Mouse (Mus musculus): ENCODE measurements around the gene Nradd.
A peak's percentile ranks its signal among the peaks of the same experiment; 100 is the strongest.

Nradd gene

DNA sequence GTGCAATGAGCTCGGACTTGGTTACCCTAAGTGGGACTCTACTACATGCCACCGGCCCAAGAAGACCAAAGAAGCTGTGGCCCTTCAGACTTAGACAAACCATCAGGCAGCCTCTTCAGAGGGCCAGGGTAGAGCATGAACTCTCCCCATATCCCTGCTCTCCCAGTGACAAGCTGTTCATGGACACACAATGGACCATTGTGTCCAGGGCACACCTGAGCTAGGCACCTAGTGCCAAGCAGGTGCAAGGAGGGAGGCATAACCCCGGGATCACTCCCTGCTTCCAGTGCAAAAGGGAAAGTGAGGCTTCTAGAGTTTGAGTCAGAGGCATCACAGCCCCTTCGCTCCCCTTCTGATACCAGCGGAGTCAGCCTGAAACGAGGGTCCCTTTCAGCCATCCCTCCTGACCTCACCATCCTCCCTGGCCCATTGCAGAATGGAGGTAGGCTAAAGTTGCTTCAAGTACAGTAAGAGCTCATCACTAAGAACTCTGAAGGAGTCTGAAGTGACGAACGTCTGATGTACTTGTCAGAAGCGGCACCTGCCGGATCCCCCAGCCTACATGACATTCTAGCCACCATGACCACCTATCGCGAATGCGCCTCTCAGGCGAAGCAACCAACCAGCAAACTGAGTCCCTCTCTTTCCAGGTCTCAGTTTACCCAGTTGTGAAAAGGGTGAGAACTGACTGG, 28.9 kb upstream of the Nradd start:
- no peak for DNase-seq

DNA sequence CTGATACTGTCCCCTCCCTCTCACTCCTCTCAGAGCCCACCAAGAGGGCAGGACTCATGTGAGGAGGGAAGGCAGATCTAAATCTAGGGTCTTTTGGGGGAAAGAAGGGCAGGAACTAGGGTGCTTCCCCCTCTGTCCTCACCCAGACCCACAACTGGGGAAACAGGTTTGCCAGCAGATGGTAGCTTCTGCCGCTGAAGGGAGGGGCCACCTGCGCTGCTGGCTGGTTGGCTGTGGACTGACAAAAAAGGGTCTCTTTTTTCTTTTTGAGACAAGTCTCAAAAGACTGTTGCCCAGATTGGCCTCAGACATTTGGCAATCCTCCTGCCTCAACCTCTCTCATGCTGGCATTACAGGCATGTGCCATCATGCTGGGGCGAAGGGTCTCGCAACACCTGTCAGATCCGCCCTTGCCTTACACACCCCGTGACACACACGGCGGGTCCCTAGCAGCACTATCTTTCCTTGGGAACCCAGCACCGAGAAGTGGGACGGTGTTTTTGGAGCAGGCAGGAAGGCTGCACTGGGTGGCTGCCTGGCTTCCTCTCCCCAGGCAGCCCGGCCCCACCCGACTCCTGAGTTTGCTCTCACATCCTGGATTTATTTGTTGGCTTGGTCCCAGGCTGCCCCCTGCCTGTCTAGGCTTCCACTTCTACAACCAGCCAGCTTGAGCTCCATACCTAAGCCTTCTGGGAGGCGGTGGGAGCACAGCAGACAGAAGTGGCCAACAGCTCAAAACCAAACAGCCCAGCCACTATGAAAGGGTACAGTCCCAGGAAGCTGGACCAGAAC, 27.9 kb upstream of the Nradd start:
- no peak for DNase-seq

DNA sequence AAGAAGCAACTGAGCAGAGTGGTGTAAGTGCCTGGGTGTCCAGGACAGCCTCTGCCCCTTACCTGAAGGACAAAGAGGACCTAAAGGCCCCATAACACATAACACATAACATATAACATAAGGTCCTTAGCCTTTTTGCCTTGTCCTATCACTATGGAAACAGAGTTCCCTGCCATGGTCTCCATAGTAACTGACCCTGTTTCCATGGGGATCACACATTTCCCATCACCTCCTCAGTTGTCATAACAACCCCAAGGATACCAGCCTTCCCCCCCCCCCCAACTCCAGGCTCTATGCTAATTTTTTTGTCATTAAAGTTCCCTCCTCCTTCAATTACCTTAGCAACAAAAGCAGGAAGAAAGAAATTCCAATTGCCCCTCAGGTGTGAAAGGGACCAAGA, 25.5 kb upstream of the Nradd start:
- DNase-seq: no peak

DNA sequence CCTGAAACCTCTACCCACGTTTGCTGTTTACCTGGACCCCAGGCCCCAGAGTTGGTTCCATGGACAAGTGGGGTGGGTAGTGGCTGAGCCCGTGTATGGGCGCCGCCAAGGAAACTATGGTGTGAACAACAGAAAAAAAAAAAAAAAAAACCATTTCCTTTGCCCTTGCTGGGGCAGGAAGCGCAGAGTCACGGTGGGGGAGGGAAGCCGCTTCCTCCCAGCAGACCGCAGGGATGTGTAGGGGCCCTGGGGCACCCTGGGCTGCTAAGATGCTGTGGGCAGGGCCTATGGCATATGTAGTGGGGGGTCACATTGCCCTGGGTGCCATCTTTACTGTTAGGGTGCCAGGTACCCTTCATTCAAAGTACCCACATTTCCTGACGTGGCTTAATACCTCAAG, 21.0 kb upstream of the Nradd start:
- no peak for DNase-seq

DNA sequence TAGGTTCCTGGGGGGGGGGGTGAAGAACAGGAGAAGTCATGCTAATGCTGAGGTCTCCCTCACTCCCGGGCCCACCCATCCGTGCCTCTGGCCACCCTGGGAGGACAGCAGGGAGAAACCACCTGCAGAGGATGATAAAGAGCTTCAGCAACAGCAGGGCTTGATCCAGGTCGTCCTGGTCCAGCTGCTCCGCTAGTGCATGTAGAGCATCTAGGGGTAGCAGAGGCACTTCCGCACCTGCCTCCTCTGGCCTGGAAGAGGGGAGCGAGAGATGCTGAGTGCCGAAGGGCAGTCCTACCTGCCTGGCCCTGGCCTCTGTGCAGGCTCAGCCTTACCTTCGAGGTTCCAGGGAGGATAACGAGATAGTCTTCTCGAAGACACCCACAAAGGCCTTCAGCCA, 20.0 kb upstream of the Nradd start:
- DNase-seq: no peak

DNA sequence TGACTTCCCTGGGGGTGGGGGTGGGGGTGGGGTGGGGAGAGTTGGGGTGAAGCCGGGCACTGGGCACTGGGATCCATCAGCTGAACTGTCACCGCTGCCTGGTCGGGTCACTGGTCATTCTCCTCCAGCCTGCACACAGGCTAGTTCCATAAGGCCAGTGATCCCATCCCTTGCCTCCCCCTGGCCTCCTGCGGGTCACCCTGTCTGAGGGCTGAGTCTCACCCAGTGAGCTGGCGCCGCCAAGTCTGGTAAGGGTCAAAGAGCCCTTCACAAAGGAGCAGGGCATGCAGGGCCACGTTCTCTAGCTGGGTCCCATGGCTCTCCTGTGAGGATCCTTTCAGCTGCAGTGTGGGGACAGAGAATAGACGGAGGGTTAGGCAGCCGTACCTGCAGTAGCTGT, 19.5 kb upstream of the Nradd start:
- DNase-seq: no peak

DNA sequence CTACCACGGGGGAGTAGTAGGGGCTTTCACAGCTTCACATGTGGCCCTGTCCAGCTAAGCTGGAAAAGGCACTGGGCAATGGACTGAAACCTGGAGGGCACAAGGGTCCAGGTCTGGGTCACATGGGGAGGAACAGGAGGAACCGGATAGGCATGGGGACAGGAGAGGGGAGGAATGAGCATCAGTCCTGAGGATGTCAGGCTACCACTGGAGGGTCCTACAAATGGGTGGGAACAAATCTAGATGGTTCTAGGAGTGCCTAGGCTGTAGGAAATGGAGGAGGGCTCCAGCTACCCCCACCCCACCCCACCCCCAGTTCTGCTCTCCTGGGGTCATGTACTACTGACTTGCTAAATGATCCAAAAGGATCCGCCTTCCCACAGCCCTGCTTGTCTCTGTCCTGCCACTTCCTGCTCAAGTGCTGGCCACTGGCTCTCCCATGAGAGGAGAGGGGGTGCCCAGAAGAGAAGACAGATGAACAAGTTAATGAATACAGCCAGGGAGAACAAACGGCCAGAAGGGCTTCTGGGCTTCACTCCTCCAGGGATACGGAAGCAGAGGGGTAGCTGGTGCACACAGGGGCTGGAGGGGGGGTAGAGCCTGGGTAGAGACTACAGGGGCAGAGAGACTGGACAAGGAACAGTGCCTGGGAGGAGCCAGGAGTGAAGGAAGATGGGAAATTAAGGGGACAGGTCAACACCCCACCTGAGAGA, 18.7 kb upstream of the Nradd start:
- no peak for DNase-seq

DNA sequence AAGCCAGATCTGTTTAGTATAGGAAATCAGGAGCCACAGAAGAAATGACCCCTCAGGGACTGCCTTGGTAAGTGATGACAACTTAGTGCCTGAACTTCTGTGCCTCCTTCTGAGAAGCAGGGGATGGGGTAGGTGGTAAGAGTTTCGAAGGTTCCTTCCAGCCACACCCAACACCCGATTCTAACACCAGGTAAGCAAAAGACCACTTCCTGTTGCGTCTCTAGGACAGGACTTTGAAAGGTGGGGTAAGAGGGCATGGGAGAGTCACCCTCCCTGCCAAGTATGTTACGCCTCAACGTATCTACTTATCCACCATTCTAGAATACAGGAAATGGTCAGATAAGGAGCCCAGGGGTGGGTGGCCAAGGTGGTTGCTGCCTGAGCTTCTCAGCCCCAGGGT, 16.8 kb upstream of the Nradd start:
- DNase-seq: no peak

DNA sequence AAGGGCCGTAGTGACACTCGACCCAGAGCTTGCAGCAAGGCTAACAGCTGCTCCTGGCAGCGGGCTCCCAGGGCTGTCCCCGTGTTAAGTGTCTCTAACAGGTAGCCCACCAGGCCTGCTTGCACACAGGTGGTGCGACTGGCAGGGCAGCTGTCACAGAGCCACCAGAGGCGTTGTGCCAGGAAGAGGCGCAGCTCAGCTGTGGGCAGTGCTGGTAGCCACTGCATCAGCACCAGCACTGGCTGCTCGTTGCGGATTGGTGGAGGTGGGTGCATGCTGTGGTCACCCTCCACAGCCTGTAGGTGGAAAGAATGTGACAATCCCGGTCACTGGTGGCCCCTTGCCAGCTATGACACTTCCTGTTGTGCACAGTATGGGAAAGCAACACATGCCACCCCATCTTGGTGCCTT, 14.4 kb upstream of the Nradd start:
- no peak for DNase-seq

DNA sequence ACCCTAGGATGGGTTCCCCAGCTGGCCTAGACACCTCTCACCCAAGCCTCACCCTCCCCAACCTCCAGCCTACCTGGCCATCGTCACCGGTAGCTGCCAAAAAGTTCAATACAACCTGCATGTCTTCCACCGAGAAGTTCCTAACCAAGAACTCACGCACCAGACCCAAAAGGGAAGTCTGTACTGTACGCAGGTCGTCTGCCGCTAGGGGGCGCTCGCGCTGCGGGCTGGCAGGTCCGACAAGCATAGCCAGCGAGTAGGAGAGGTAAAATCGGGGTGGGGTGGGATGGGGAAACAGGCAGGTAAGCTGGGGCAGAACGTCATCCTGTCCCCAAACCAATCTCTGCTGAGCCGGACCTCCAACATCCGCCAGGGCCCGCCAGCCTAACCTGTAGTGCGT, 11.0 kb upstream of the Nradd start:
- peak; percentile 96 for DNase-seq

DNA sequence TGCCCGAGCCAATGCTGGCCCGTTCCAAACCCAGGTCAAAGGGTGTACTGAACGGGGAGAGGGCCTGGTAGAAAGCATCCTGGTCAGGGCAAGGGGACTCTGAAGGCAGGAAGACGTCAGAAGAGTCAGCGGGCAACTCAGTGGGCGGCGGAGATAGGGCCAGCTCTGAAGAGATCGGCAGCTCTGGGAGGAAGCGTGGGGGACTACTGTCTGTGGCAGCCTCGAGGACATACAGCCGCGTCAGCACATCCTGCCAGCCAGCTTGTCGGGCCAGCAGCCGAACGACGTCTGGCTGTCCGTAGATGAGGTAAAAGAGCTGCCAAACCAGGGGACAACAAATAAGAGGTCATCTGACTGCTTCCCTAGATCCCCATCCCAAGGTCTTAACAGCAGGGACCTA, 9.6 kb upstream of the Nradd start:
- DNase-seq: no peak

DNA sequence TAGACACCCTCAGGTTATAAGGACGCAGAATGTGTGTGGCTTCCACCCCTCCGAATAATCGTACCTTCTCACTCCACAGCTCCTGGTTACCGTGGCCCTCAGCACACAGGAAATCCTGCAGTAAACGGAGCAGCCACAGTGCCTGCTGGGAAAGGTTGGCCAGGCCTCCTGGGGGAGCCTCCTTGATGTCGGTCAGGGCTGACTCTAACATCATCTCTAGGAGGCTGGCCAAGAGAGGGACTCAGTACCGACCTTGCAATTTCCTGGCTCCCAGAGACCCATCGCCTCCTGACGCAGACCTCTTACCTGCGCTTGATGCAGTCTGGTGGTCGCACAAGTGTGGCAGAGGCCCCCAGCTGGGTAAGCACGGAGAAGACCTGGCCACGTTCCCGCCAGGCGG, 8.4 kb upstream of the Nradd start:
- DNase-seq: no peak

DNA sequence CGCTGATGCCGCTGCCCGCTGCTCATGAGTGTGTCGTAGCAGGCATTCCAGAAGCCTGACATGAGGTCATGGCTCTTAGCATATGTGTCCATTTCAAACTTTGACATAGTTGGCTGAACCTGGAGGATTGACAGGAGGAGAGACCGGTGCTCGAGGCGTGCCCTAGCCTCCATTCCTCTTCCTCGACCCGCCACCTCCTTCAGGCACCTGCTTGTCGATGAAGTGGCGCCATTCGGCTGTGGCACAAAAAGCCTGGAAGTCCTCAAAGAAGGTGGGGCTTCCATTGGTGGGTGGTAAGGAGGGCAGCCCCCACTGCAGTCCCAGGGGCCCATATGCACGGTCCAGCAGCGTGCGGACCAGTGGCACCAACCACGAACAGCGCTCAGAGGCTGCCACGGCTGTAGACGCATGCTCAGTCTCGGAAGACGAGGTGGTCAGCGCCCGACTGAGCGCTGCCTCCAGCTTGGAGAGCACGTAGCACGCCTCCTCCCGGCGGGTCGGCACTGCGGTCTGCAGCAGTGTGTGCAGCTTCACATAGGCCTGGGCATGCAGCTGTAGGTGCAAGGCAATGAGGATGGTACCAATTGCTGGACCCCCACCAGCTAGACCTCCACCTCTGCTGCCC, 7.5 kb upstream of the Nradd start:
- no peak for DNase-seq

DNA sequence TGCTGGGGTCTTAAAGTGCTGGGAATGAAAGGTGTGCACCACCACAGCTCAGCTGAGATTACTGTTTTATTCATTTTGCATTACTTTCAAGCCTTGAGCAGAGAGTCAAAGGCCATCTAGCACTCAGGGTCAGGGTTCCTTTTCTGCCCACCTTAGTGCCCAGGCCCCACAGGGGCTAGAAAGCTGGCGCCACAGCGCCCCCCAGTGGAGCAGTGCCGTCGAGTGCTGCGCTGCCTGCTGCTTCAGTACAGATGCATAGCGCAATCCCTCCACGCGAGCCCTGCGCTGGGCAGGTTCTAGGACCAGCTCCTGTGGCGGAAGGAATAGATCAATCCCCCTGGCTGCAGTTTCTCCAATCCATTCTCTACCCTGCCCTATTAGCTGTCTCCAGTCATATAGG, 6.9 kb upstream of the Nradd start:
- peak; percentile 83 for DNase-seq

DNA sequence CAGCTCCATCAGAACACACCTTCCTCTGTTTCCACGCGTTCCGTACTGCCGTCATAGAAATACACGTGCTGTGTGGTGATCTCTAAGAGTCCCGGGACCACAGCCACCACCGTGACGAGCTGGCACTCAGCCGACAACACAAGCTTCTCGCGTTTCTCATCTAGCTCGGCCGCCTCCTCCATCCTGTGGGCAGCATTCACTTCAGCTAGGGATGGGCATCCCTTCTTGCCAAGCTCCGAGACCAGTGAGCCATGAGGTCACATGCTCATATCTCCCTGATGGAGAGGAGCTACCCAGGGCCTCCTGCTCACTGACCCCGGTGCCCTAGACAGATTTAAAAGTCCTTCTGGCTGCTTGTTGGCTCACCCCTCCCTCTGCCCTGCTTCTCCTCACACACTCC, 5.9 kb upstream of the Nradd start:
- no peak for DNase-seq

DNA sequence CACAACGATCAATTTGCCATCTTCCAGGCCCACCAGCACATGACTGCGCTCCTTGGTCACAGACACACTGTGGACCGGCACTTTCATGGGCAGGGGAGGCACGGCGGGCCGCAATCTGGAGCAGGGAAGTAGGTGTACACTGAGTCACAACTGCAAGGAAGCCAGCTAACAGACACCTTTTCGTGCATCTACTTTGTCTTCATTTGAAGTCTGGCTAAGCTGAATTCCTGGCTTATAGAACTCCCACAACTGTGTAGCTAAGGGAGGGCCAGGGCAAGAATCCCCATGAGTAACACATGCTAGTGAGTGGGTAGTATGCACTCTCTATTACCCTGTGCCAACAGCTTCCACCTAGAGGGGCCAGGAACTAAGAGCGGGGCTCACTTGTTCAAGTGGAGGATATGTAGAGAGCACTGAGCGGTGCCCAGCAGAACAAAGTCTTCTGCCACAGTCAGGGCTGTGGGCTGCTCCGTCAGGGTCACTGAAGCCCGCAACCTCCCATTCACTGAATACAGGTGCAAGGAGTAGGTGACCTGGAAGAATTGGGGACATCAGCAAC, 1.2 kb upstream of the Nradd start:
- DNase-seq: no peak

DNA sequence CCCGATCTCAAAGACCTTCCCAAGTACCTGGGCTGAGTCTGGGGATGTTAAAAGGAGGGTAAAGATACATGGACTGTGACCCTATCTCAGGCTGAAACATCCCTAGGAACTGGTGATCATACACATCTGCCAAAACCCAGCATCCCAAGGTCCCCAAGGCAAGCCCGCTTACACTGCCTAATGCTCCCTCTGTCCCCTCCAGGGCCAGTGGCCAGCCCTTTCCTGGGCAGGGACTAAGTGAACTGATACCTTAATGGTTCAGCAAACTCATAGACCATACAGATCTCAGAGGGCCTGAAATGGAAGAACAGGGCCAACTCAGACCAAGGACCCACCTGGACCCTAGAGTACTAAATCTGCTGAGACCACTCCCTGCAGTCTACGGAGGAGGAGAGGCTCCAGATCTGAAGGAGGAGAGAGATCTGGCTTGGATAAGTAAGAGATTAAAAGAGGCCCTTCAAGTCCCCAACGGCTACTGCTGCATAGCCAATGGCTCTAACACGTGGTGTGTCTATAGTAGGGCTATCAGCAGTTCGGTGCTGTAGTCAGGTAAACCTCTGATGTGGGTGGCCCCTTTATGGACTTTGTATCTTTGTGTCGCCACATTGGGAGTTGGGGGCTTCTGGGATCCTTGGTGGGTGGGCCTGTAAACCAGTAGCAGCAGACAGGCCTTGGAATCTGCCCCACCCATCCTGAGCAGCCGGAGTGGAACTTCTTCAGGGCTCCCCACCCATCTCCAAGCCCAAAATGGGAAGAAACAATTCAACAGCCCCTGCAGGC, 646 bp downstream of the Nradd start:
- DNase-seq: no peak

DNA sequence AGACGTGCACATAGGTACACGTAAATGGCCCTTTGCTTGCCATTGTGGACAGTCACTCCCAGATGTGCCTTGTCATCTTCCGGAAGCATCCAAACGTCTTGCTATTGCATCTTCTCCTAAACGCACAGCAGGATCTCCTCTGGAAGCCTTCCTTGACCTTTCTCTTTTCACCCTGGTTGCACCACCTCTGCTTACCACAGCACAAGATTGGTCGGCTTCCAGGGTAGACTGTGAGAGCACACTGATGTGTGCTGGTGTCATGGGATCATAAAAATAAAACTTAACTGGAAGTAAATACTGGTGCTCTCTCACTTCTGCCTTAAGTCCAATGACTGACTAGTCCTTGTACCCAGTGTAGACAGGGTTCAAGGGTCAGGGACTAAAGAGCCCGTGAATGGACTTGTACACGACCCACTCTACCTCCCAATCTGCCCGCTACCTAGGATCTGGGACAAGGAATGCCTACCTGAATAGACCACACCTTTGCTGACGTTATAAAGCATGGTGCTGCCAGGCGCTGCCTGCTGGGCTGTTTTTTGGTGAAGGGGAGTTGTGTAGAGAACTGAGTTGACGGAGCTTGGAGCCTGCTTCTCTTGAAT, 1.5 kb downstream of the Nradd start:
- DNase-seq: no peak

DNA sequence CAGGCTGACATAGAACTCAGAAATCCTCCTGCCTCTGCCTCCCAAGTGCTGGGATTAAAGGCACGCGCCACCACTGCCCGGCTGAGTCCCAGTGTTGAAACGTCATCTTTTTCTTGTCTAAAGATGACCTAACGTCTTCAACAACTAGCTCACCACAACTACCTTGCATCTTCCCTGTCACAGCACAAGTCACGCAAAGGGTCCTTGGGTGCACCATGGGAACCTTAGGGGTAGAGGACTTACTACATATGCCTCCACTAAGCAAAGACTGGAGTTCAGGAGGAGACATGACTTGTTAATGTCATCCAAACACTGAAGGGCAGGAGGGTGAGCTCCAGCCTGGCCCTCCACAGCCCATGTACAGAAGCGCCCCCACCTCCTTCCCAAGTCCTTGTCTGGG, 3.6 kb downstream of the Nradd start:
- no peak for DNase-seq

DNA sequence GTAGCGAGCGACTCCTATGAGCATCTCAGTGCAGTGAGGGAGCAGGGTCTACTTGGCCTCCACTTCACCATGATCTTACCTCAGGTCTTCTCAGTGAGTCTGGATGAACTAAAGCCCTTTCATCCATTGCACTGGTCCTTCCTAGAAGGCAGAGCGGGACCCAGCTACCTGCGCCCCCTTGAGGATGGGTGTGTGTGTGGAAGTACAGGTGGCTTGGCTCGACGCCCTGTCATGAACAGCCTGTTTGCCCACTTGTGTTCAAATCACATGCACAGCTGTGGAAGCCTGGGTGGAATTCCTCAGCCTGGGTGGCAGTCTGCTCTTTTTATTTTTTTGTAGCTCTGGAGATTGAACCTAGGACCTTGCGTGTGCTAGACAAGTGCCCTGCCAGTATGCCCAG, 4.1 kb downstream of the Nradd start:
- DNase-seq: no peak

DNA sequence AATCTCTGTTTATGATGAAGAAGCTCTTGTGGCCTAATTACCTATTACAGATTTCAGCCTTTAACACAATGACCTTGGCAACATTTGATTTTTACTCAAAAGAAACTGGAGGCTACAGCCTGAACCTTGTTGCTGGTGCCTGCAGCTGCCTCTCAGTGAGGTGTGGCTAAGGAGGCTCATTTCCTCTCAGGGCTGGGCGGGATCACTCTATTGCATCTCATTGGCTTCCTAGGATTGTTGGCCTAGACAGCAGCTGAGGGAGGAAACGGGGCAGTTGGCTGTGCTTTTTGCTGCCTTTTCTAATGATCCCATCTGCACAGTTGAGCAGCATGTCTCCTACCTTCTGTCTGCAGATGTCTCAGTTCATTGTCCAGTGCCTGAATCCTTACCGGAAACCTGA, 7.2 kb downstream of the Nradd start:
- DNase-seq: no peak

DNA sequence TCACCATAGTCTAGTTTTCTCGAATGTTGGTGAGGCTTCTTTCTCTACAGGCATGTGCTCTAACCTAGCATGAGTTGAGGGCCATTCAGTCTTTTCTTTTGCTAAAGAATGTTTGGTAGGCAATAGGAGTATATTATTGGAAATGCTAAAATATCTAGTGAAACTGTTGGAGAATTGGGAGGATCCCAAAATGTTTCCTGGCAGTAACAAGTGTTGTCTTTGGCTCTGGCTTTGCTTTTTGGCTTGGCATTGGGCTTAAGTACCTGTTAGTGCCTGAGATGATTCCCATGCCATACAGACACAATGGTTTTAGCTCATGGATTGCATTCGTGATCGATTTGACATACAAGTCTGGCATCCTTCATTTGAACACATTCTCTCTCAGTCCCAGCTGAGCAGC, 12.8 kb downstream of the Nradd start:
- no peak for DNase-seq

Measured in right cerebral cortex, postnatal 4 days (tissue).